In genomic region chr7:125444464-125445401, GRCm38 (mm10) we compare ENCODE assay signal across 7 mouse cellular contexts. TPM values are rescaled to one million over a fixed set of nuclear protein-coding genes. Genes with fewer than 3 reads are reported as not detected.
DNase-seq lines count a peak whose midpoint lies in the region; ATAC-seq lines count a peak whose summit lies in the region.

TSS of gene Kdm8 (plus strand) at chr7:125444676.

- no peaks in the 10 kb centered on the region for H3K27me3 ChIP-seq in intestine, embryonic 16.5 days (replicated peaks; ENCODE audit: control insufficient read depth, insufficient read depth, low read length)
- no peaks in the 10 kb centered on the region for H3K27me3 ChIP-seq in midbrain, embryonic 11.5 days (ENCODE audit: control insufficient read depth, insufficient read depth, low read length)

- no peaks in the 10 kb centered on the region; the same call in 1 of the 2 replicates for H3K36me3 ChIP-seq in intestine, embryonic 16.5 days (ENCODE audit: control insufficient read depth, insufficient read depth, low read length)
- no peaks in the 10 kb centered on the region for H3K36me3 ChIP-seq in midbrain, embryonic 11.5 days (ENCODE audit: control insufficient read depth, insufficient read depth, low read length)

- peak within 1 kb of the TSS; percentile 72 for H3K4me2 ChIP-seq in intestine, embryonic 16.5 days (ENCODE audit: low read depth, low read length)
- peak within 1 kb of the TSS; percentile 86 for H3K4me2 ChIP-seq in midbrain, embryonic 11.5 days

- intact Hi-C loops in left cerebral cortex, postnatal 36 days (cut with DNase I), result no loop called here

- DNase-seq in adrenal gland, adult 8-10 months, result peak; percentile 90
- DNase-seq in embryo, embryonic 9.5 days (ENCODE audit: extremely low spot score), result peak; percentile 94
- DNase-seq in gastrocnemius, postnatal 4 days (ENCODE audit: low spot score in 2 of 2), result peak; percentile 84 to 95
- DNase-seq in left cerebral cortex, postnatal 36 days (ENCODE audit: low spot score in 2 of 2), result peak; percentile 90 to 91
- peak; percentile 99 for DNase-seq in midbrain, embryonic 11.5 days (ENCODE audit: low spot score, missing footprints)
- peak; percentile 98 for DNase-seq in skeletal muscle tissue, adult 2 months (ENCODE audit: low read depth, low spot score)

- H3K9me3 ChIP-seq in intestine, embryonic 16.5 days (ENCODE audit: control insufficient read depth, low read length), result 0 out of 2 replicates have a peak, but pooled peaks cover 3% of the 10 kb centered on the region
- H3K9me3 ChIP-seq in midbrain, embryonic 11.5 days (ENCODE audit: control insufficient read depth, low read length), result no peaks in the 10 kb centered on the region

- H3K4me3 ChIP-seq in intestine, embryonic 16.5 days (ENCODE audit: low read length), result peak within 1 kb of the TSS; percentile 70
- H3K4me3 ChIP-seq in midbrain, embryonic 11.5 days (ENCODE audit: low read depth, low read length), result peak within 1 kb of the TSS; percentile 54

- peak; percentile 98 for ATAC-seq in intestine, embryonic 16.5 days
- peak; percentile 97 for ATAC-seq in midbrain, embryonic 11.5 days (ENCODE audit: low FRiP score)

- peak within 1 kb of the TSS; percentile 85 for H3K9ac ChIP-seq in intestine, embryonic 16.5 days (ENCODE audit: low read depth, low read length)
- peak within 1 kb of the TSS; percentile 76 for H3K9ac ChIP-seq in midbrain, embryonic 11.5 days (ENCODE audit: low read length)

- peak within 1 kb of the TSS; percentile 98 for H3K27ac ChIP-seq in intestine, embryonic 16.5 days (ENCODE audit: low read length)
- peak within 1 kb of the TSS; percentile 79 for H3K27ac ChIP-seq in midbrain, embryonic 11.5 days (ENCODE audit: low read depth, low read length)

- 2% methylated on average over 61 of the region's 61 CpGs for WGBS in intestine, embryonic 16.5 days
- WGBS in midbrain, embryonic 11.5 days, result 1% methylated on average over 61 of the region's 61 CpGs

- peaks cover 9% of the 10 kb centered on the region for H3K4me1 ChIP-seq in intestine, embryonic 16.5 days (ENCODE audit: control insufficient read depth, insufficient read depth, low read length)
- H3K4me1 ChIP-seq in midbrain, embryonic 11.5 days (ENCODE audit: control insufficient read depth, insufficient read depth, low read length), result peaks cover 9% of the 10 kb centered on the region

RNA-seq across cellular contexts. Expression of gene Kdm8, which starts in this region (rescaled TPM):
- total RNA-seq in adrenal gland, adult 8-10 months (2022), result 1 to 10 TPM; 4.8 to 8.5 (median 6.2) TPM
- 1 to 10 TPM; 4.6 to 5.0 TPM for total RNA-seq in gastrocnemius, postnatal 4 days (2021)
- polyA plus RNA-seq in intestine, embryonic 16.5 days (2015; fragmentation: Nextera tagmentation; extraction: Ambion mirVana), result 9.3 and 10.4 TPM in 2 replicates
- total RNA-seq in left cerebral cortex, postnatal 36 days (2021), result 1 to 10 TPM; 4.1 to 5.1 TPM
- 9.5 TPM in 2 replicates for polyA plus RNA-seq in midbrain, embryonic 11.5 days (2014; fragmentation: Nextera tagmentation; extraction: Ambion mirVana)

Comparison
In these comparisons a context has a peak if more than half of its experiments do, and no peak if none do; other contexts are left out.
1. Peak in every context shown above with its lines: DNase-seq, ATAC-seq, H3K4me3 ChIP-seq and H3K27ac ChIP-seq.